Mouse (Mus musculus): ENCODE measurements at regions not wholly inside any gene's neighbourhood (a gene's known extent, or its start where the extent isn't known, plus 50 kb on each side); places are given as distances from the start of the nearest gene placed in this dataset.

GRCm38 (mm10) chr8:26287665-26288064 is 168.3 kb downstream of the Gm45692 start:
- peak; percentile 65 for DNase-seq (ENCODE audit: low spot score)

GRCm38 (mm10) chr8:26288163-26288562 is 168.8 kb downstream of the Gm45692 start:
- no peak for DNase-seq (ENCODE audit: low spot score)

- DNase-seq (ENCODE audit: low spot score), result no peak
Observed at GRCm38 (mm10) chr8:26298066-26298804, 178.9 kb downstream of the Gm45692 start.

GRCm38 (mm10) chr8:26300246-26300645 is 180.9 kb downstream of the Gm45692 start:
- no peak for DNase-seq (ENCODE audit: low spot score)

- DNase-seq (ENCODE audit: low spot score), result no peak
Observed at GRCm38 (mm10) chr8:26301961-26302360, 182.6 kb downstream of the Gm45692 start.

- no peak for DNase-seq (ENCODE audit: low spot score)
Observed at GRCm38 (mm10) chr8:26304566-26304965, 185.2 kb downstream of the Gm45692 start.

- peak; percentile 70 for DNase-seq (ENCODE audit: low spot score)
Observed at GRCm38 (mm10) chr8:26305061-26305879, 185.9 kb downstream of the Gm45692 start.

- no peak for DNase-seq (ENCODE audit: low spot score)
Observed at GRCm38 (mm10) chr8:26308121-26308641, 188.8 kb downstream of the Gm45692 start.

- DNase-seq (ENCODE audit: low spot score), result no peak
Observed at GRCm38 (mm10) chr8:26309764-26310163, 190.4 kb downstream of the Gm45692 start.

GRCm38 (mm10) chr8:26323606-26324350 is 204.4 kb downstream of the Gm45692 start:
- DNase-seq (ENCODE audit: low spot score), result no peak

GRCm38 (mm10) chr8:26324606-26325005 is 205.3 kb downstream of the Gm45692 start:
- no peak for DNase-seq (ENCODE audit: low spot score)

- DNase-seq (ENCODE audit: low spot score), result peak; percentile 59
Observed at GRCm38 (mm10) chr8:26329813-26330212, 210.5 kb downstream of the Gm45692 start.

- DNase-seq (ENCODE audit: low spot score), result peak; percentile 52
Observed at GRCm38 (mm10) chr8:26336906-26337650, 217.7 kb downstream of the Gm45692 start.

GRCm38 (mm10) chr8:26345078-26345477 is 225.7 kb downstream of the Gm45692 start:
- peak; percentile 50 for DNase-seq (ENCODE audit: low spot score)

- no peak for DNase-seq (ENCODE audit: low spot score)
Observed at GRCm38 (mm10) chr8:26349231-26349630, 229.9 kb downstream of the Gm45692 start.

- no peak for DNase-seq (ENCODE audit: low spot score)
Observed at GRCm38 (mm10) chr8:26349854-26350253, 230.5 kb downstream of the Gm45692 start.

GRCm38 (mm10) chr8:26350616-26351015 is 231.3 kb downstream of the Gm45692 start:
- no peak for DNase-seq (ENCODE audit: low spot score)

GRCm38 (mm10) chr8:26351643-26352540 is 232.6 kb downstream of the Gm45692 start:
- DNase-seq (ENCODE audit: low spot score), result peak; percentile 83

GRCm38 (mm10) chr8:26352541-26353010 is 233.2 kb downstream of the Gm45692 start:
- peak; percentile 99 for DNase-seq (ENCODE audit: low spot score)

- DNase-seq (ENCODE audit: low spot score), result no peak
Observed at GRCm38 (mm10) chr8:26353476-26353875, 234.1 kb downstream of the Gm45692 start.
